Mouse (Mus musculus): ENCODE results near the gene Gm20388. TPM values are rescaled to one million over a fixed set of nuclear protein-coding genes. Genes with fewer than 3 reads are reported as not detected.

The Gm20388 gene
- total RNA-seq, 2 experiments from 2014 or later: 2.4 to 2.6 TPM

DNA sequence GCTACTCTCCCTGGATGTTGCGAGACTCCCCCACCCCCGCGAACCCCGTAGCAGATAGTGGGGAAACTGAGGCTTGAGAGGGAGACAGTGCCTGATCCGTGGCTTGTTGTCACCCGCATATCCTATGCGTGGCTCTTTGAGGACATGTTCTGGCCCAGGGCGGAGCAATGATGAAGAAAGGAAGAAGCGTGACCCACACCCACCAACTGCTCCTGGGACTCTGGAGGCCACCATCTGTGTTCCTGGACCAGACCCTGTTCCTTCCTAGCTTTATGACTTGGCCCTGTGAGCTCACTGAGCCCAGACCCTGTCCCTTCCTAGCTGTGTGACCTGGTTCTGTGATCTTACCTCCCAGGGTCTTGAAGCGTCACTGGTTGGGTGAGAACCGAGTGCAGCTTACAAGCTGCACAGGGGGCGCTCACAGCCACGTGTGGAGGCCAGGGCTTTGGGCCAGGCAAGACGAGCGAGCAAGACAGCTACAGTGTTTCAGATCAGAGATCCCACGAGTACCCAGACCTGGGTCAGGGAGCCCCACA lies 366.3 kb downstream of the Gm20388 start:
- no peak for DNase-seq (ENCODE audit: extremely low spot score in 1 of 2, low spot score in 2 of 2)
- Histone ChIP-seq H3K4me3 (peak overlapping the region; percentile 34), H3K27ac (peak overlapping the region; percentile 67)
- intact Hi-C loops (cut with DNase I): no loop called here
- TF ChIP-seq CTCF (IDR thresholded peaks at IDR 0.05): no peak; the same call in 1 of the 2 replicates

DNA sequence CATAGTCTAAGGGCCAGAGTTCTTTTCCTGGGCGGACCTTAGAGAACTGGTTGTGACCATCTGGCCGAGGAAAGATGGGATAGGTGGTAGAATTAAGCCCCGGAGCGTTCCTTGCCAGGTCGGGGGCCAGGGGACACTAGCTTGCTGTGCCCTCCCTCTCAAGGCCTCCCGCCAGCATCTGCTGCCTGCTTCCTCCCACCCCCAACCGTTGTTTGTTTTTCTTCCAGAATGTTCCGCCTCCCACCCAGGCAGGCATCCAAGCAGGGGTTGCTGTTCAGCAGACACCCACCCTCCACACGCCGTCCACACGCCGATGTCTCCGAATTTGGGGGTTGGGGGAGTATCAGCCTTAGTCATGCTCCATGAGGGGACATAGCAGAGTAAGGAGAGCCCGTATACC lies 367.4 kb downstream of the Gm20388 start:
- Histone ChIP-seq H3K4me3 (no peak overlapping the region), H3K27ac (no peak overlapping the region)
- no peak for DNase-seq (ENCODE audit: extremely low spot score in 1 of 2, low spot score in 2 of 2)
- no peak for TF ChIP-seq CTCF (IDR thresholded peaks at IDR 0.05)
- intact Hi-C loops (cut with DNase I): no loop called here

DNA sequence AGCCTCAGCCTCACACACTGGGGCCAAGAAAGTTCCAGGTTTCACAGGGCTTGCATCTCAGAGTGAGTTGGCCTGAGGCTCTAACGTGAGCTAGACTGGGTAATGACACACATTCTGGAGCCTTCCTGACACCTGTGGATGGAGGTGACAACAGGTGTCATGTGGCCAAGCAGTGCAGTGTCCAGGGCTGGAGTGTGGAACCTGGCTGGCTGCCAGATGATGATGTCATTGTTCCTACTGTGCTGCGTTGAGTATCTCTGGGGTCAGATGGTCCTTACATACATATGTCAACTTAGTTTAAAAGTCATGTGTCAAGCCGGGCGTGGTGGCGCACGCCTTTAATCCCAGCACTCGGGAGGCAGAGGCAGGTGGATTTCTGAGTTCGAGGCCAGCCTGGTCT lies 368.8 kb downstream of the Gm20388 start:
- Histone ChIP-seq H3K4me3 (no peak overlapping the region), H3K27ac (no peak overlapping the region)
- TF ChIP-seq CTCF (IDR thresholded peaks at IDR 0.05): no peak
- no peak for DNase-seq (ENCODE audit: extremely low spot score in 1 of 2, low spot score in 2 of 2)
- intact Hi-C loops (cut with DNase I): no loop called here

DNA sequence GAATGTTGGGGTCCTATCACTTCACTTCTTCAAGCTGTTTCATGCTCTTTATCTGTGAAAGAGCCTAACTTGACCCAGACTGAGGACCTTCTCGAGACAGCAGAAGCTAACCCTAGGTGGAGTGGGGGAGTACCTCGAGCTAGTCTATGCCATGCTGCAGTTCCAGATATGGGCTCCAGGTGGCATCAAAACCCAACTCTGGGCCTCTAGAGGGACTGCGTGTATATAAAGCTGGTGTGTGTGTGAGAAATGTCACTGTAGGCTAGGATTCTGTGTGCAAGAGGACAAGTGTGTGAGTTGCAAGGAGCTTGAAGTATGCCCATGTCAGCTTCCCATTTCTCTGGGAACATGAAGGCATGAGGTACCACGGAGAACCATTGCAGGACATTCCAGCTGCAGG lies 370.8 kb downstream of the Gm20388 start:
- peak; percentile 95 for TF ChIP-seq CTCF (IDR thresholded peaks at IDR 0.05)
- Histone ChIP-seq H3K27ac (no peak overlapping the region), H3K4me3 (no peak overlapping the region)
- intact Hi-C loops (cut with DNase I): loop anchor here (5.0 kb wide), 1 partner anchor 104 kb away; the partner anchor contains the start of gene Fam92b
- peak; percentile 79 to 88 for DNase-seq (ENCODE audit: extremely low spot score in 1 of 2, low spot score in 2 of 2)

DNA sequence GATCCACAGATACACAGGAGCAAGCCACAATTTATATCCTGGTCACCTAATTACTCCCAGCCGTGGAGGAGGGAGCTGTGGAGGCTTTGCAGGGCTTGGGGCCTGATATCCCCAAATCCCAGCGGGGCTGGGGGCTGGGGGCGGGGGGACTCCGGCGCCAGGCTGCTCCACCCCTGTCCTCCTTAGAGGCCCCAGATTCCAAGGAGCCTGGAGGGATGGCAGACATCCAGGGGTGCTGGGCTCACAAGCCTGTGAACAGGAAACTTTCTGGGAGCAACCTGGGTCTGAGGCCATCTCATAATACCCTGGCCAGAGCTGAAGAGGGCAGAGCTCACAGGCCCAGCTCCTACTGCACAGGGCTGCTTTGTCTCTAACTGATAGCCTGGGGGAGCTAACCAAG lies 371.8 kb downstream of the Gm20388 start:
- TF ChIP-seq CTCF (IDR thresholded peaks at IDR 0.05): no peak
- intact Hi-C loops (cut with DNase I): loop anchor here (2.0 to 5.0 kb wide), 2 partner anchors 105 to 316 kb away; partner anchors contain the start of gene Fam92b
- Histone ChIP-seq H3K27ac (no peak overlapping the region), H3K4me3 (no peak overlapping the region)
- no peak for DNase-seq (ENCODE audit: extremely low spot score in 1 of 2, low spot score in 2 of 2)

DNA sequence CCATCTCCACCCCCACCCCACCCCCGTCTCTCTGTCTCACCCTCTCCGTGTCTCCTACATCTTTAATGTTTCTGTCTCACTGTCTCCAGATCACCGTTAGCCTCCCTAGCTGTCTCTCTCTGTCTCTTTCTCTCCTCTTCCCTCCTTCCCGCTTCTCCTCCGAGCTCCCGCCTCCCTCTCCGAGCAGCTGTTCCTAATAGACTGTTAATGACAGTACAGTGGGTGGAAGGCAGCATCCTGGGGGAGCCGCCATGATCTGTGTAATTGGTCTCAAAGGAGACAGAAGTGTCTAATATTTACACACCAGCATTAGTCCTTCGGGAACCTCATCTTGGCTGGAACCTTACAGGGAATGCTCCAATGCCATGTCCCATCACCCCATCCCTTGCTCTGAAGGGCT lies 373.6 kb downstream of the Gm20388 start:
- Histone ChIP-seq H3K27ac (no peak overlapping the region), H3K4me3 (no peak overlapping the region)
- no peak for DNase-seq (ENCODE audit: extremely low spot score in 1 of 2, low spot score in 2 of 2)
- intact Hi-C loops (cut with DNase I): loop anchor here (5.0 kb wide), 1 partner anchor 107 kb away; the partner anchor contains the start of gene Fam92b
- TF ChIP-seq CTCF (IDR thresholded peaks at IDR 0.05): no peak

DNA sequence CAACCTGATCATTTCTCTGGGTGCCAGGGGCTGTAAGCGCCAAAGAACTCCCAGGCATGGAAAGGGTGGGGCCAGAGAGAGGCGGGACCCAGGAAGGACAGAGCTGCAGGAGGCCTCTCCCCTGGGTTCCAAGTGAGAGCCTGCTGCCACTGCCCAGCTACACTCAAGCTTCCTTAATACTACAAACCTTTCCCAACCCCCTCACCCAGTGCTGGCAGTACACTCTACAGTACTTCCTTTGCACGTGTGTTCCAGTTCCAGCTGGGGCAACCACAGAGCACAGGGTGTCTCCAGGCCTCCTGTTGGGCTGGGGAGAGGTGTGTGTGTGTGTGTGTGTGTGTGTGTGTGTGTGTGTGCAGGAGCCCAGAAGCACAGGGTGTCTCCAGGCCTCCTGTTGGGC lies 374.4 kb downstream of the Gm20388 start:
- no peak overlapping the region for H3K4me3 ChIP-seq
- intact Hi-C loops (cut with DNase I): no loop called here
- no peak for DNase-seq (ENCODE audit: extremely low spot score in 1 of 2, low spot score in 2 of 2)
- H3K27ac ChIP-seq: no peak overlapping the region
- TF ChIP-seq CTCF (IDR thresholded peaks at IDR 0.05): no peak

DNA sequence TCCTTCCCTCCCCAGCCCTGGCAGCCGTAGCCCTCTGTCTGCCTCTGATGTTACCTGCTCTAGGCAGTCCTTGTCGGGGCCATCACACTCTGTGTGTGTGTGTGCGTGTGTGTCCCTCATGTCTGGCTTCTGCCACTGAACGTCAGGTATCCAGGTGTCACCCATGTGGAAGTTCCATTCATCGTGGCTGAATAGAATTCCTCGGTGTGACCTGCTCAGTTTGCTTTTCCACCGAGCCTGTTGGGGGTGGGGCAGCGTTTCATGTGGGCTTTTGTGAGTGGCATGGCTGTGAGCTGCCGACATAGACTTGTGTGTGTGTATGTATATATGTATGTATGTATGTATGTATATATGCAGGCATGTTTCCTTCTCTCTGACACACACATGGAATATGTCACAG lies 375.2 kb downstream of the Gm20388 start:
- intact Hi-C loops (cut with DNase I): no loop called here
- DNase-seq (ENCODE audit: extremely low spot score in 1 of 2, low spot score in 2 of 2): no peak

DNA sequence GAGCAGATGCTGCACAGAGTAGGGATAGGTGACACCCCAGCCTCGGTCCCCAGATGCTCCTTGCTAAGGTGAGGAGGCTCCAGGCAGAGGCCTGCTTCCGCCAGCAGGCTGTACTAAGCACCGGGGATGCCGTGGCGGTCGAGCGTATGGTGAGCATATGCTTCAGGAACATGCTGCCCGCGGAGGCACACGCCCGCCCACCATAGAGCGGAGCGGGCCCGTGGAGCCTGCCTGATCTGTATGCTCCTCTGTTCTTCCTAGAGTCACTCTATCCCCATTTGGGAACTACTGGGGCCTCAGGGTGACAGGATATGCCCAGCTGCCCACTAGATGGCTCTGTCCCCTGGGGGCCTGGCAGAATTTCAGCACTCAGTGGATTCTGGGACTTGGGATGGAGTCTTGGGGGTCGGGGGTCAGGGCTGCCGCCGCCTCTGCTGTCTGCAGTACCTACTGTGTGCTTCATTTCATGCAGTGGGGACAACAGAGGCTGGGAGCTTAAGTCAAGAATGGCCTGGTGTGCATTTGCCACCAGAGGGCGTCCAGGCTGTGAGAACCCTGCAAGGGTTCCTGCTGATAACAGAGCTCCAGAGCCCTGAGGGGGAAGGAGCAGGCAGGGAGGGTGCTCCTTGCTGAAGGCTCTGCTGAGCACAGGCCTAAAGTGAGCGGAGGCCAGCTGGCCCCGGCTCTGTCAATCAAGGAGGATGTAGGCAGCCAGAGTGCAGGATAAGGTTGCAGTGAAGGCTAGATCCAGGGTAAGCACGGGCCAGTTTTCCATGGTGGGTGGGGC lies 377.7 kb downstream of the Gm20388 start:
- peak; percentile 59 to 62 for DNase-seq (ENCODE audit: extremely low spot score in 1 of 2, low spot score in 2 of 2)
- TF ChIP-seq CTCF (IDR thresholded peaks at IDR 0.05): peak; percentile 84
- H3K27ac ChIP-seq: peak overlapping the region; percentile 58
- intact Hi-C loops (cut with DNase I): loop anchor here (1.0 kb wide), 1 partner anchor 31 kb away; no protein-coding TSS in a partner anchor
- no peak overlapping the region for H3K4me3 ChIP-seq

More for the DNA sequence above, 375.2 kb downstream of the Gm20388 start:
- Histone ChIP-seq H3K27ac (no peak overlapping the region), H3K4me3 (no peak overlapping the region)
- no peak for TF ChIP-seq CTCF (IDR thresholded peaks at IDR 0.05)

DNA sequence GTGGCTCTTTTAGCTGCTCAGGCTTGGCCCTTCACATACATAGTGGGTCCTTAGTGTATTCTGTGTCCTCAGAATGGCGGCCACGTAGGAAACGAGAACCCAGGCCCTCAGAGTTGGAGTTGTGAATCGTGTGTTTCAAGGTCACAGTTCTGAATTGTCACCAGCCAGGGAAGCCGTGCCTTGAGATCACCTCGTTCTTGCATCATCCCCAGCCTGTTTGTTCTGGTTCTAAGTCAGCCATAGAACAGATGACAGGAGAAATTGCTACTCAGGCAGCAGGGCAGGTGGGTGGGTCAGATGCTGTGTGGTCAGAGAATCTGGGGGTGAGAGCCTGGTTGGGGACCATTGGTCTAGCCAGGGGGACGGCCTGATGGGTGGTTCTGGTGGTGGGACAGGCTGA lies 378.6 kb downstream of the Gm20388 start:
- H3K27ac ChIP-seq: peak overlapping the region; percentile 58
- no peak for TF ChIP-seq CTCF (IDR thresholded peaks at IDR 0.05)
- intact Hi-C loops (cut with DNase I): no loop called here
- no peak for DNase-seq (ENCODE audit: extremely low spot score in 1 of 2, low spot score in 2 of 2)
- H3K4me3 ChIP-seq: no peak overlapping the region

DNA sequence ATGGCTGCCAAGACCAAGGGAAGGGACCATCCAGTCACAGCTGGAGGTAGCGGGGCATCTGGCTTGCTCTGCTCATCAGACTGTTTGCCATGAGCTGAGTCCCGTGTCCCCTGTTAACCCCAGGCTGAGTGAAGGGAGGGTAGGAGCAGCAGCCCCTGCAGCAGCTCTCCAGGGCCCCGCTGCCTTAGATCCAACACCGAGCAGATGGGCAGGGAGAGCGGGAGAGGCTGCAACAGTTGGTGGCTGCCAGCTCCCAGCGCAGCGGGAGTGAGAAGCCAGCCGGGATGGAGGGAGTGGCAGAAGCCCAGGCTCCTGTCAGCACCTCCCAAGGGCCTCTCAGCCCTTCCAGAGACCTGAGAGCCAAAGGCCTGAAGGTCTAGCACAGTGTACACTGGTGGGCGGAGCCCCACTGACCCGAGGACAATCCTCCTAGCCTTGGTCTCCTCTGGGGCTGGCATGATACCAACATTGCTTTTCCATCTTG lies 379.1 kb downstream of the Gm20388 start:
- intact Hi-C loops (cut with DNase I): no loop called here
- TF ChIP-seq CTCF (IDR thresholded peaks at IDR 0.05): no peak
- peak in 1 of 2 experiments; percentile 50 for DNase-seq (ENCODE audit: extremely low spot score in 1 of 2, low spot score in 2 of 2)
- Histone ChIP-seq H3K27ac (peak overlapping the region; percentile 58), H3K4me3 (no peak overlapping the region)

DNA sequence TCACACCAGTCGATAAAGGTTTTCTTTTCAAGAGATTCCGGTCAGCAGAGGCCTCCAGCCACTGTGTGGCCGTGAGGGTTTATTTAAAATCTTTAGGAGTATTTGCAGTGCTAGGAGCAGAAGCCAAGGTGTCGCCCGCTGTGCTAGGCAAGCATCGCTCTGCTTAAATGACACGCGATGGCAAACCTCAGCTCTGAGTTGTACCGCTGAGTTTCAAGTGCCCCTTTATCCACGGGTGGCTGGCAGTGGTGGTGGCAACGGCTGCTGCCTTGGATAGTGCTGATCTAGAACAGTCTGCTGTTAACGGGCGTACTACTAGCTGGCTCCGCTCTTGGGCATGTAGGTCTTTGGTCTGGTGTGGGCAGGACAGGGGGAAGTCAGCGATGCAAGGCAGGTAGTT lies 380.0 kb downstream of the Gm20388 start:
- H3K27ac ChIP-seq: no peak overlapping the region
- DNase-seq (ENCODE audit: extremely low spot score in 1 of 2, low spot score in 2 of 2): no peak
- intact Hi-C loops (cut with DNase I): no loop called here
- H3K4me3 ChIP-seq: no peak overlapping the region
- no peak for TF ChIP-seq CTCF (IDR thresholded peaks at IDR 0.05)
